Mouse (Mus musculus) left cerebral cortex, postnatal 4 days (tissue): ENCODE measurements around the gene Mgat5b. TPM values are rescaled to one million over a fixed set of nuclear protein-coding genes. Genes with fewer than 3 reads are reported as not detected.

Experiments used
- DNase-seq: peaks from one replicate; pipeline ENCODE4 v3.0.0-alpha.2; 2022
- intact Hi-C: fragments of 180-260 bp; cut with DNase I; formaldehyde crosslinking; loops from one replicate; pipeline ENCODE4 v1.15.1; 2025
- total RNA-seq, 2 experiments: library from RNA; stranded (reverse); gene quantifications; 2 replicates each; pipeline ENCODE4 v1.2.3; 2021

Mgat5b gene
- total RNA-seq, 2 experiments from 2014 or later = 111 to 114 TPM

DNA sequence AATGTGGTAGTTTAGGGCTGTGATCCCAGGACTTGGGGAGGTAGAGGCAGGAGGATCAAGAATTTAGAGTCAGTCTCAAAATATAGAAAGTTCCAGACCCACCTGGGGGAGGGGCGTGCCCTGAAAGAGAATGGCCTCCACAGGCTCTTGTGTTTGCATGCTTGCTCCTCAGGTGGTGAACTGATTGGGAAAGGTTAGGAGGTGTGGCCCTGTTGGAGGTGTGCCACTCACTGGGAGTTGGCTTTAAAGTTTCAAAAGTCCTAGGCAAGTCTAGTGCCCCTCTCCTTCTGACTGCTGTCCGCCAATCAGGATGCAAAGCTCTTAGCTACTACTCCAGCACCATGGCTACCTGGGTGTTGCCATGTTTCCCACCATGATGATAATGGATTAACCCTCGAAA lies 3.4 kb upstream of the Mgat5b start:
- no peak for DNase-seq
- intact Hi-C loops = loop anchor here (5.0 kb wide), 1 partner anchor 102 kb away; no protein-coding TSS in a partner anchor

- no peak for DNase-seq
- intact Hi-C loops = loop anchor here (5.0 kb wide), 1 partner anchor 100 kb away; no protein-coding TSS in a partner anchor
Observed at GRCm38 (mm10) chr11:116917361-116917760, 1.3 kb upstream of the Mgat5b start.

DNA sequence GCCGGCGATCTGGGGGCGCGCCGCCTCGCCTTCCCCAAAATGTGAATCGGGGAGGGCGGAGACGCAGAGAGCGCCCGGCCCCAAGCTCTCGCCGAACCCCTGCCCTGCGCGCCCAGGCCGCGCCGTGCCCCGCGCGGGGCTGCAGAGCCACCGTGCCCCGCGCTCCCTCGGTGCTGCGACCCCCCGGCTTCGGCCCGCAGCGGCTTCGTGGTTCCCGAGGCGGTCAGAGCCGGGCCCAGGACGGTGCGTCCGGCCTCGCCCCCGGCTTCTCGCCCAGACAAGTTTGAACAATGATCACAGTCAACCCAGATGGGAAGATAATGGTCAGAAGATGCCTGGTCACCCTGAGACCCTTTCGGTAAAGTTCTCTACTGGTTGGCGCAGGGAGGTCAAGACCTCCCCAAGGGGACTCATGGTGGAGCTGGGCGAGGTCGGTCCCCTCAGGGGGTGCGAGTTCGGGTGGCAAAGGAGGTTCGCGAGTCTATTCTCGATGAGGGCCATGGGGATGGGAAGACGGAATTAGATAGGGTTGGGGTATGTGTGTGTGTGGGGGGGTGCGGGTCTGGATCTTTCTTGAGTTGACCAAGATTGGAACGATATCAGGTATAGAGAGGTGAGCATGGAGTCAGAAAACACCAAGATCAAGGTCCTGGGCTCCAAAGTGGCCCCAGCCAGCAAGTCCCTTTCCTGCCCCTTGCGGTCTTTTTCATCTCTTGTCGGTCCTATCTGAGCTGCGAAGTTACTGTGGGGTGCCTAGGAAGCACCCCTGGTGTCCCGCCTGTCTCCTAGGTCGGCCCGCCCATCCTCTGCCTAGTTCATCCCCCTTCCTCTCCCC lies 740 bp downstream of the Mgat5b start:
- intact Hi-C loops = loop anchor here (5.0 kb wide), 1 partner anchor 98 kb away; no protein-coding TSS in a partner anchor
- DNase-seq = peak; percentile 33

DNA sequence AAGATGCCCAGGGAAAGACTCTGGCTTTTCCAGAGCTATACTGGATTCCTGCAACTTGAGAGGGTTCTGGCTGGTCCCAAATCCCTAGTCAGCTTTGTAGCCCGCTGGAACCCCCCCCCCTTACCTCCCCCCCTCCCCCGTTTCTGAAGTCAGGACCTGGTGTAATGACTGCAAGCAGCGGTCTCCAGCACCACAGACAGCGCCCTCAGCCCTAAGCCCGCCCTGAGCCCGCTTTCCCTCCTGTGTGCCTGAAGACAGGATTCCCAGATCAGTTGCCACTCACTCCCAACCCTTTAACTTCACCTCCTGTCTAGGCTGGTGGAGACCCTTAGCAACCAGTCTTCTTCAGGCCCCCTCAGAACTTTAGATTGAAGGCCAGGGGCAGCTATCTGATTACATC lies 2.1 kb downstream of the Mgat5b start:
- no peak for DNase-seq
- intact Hi-C loops = no loop called here

GRCm38 (mm10) chr11:116922058-116922457 lies 3.4 kb downstream of the Mgat5b start:
- intact Hi-C loops = no loop called here
- peak; percentile 83 for DNase-seq

DNA sequence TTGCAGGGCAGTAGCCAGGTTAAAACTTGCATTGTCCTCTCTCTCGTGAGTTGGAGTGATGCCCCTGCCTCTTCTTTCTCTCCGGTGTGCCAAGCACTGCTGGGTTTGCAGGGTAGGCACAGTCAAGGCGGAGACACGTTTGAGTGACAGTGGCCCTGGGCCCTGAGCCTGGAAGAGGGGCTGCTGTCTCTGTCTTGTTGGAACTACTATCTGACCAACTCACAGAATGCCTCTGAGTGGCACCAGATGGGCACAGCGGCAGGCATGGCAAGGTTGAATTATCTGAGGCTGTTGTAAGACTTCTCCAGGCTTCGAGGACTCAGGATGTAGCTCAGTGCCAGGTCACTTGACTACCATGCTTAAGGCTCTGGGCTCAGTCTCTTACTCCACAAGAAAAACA lies 9.4 kb downstream of the Mgat5b start:
- intact Hi-C loops = no loop called here
- DNase-seq = peak; percentile 59

- intact Hi-C loops = no loop called here
Observed at GRCm38 (mm10) chr11:116934862-116935261, 16.2 kb downstream of the Mgat5b start.

DNA sequence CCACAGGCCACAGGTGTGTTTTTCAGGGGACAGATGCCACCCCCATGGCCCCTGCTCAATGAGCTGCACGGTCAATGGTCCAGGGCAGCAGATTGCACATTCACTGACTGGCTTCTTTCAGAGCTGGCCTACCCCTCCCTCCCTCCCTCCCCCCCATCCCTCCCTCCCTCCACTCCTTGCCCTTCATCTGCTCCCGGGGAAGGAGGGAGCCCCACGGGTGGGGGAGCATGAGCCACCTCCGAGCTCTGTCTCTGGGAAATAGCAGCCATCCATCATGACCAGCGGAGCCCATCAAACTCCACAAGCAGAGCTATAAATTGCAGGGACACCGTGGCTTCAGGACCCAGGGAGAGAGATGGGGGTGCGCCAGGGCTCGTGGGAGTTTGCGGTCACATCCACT lies 16.7 kb downstream of the Mgat5b start:
- intact Hi-C loops = no loop called here
- DNase-seq = no peak

More at GRCm38 (mm10) chr11:116934862-116935261, 16.2 kb downstream of the Mgat5b start:
- no peak for DNase-seq

- DNase-seq = peak; percentile 47
- intact Hi-C loops = no loop called here
Observed at GRCm38 (mm10) chr11:116935917-116936316, 17.3 kb downstream of the Mgat5b start.

DNA sequence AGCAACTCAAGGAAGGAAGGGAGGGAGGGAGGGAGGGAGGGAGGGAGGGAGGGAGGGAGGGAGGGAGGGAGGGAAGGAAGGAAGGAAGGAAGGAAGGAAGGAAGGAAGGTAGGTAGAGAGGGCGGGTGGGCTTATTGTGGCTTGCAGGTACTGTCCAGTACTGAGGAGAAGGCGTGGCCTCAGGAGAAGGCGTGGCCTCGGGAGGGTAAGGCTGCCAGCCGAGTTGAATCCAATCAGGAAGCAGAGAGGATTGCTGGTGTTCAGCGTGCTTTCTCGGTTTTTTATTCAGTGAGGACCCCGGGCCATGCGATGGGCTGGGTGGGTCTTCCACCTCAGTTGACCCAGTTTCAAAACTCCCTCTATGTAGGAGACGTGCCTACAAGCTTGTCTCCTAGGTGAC lies 18.5 kb downstream of the Mgat5b start:
- intact Hi-C loops = no loop called here

DNA sequence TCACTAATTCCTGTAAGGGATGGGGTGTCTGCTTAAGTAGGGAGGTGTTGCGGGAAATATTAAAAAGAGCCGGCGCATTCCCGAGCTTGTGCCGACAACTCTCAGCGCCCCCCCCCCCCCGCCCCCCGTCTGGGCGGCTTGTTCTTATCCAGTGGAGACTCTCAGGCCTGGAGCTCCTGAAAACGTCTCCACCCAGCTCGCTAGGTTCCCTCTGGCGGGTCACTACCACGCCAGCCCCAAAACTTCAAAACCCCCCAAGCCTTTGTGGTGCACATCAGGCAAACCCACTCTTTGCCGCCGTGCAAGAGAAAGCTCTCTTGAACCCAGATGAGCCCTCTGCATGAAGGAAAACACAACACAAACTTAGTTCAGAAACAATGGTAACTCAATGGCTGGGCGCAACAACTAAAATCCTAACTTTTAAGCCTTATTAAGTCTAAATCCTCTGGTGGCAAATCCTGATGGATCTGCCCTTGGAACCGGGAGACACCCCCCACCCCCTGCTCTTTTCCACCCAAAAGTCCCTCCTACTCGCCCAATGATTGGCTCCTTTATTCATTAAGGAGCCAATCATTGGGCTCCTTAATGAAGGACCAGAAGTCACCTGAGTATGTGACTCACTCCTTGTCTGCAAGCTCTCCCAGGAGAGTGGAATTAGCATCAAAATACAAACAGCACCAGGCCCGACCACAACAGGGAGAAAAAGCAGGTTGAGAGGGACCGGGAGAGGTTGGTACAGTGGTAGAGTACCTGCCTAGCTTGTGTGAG lies 21.6 kb downstream of the Mgat5b start:
- no peak for DNase-seq
- intact Hi-C loops = no loop called here

More for the DNA sequence above, 18.5 kb downstream of the Mgat5b start:
- DNase-seq = no peak

GRCm38 (mm10) chr11:116944346-116944745 lies 25.7 kb downstream of the Mgat5b start:
- DNase-seq = no peak
- intact Hi-C loops = no loop called here

DNA sequence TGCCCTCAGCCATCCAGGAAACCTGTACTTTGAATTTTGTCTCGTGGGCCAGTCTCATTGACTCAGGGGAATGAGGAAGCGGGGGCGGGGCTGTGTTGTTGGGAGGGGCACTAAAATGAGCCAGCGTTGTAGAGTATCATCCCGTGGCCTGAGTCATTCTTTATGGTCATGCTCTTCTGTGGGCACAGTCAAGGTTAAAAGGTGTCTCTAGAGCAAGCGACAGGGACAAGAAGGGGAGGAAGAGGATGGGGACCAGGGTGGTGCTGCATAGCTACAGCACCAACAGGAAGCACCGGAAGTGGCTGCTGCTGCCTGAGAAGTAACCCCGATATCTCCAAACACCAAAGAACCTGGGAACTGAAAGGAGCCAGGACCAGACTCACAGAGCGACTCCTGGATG lies 31.2 kb downstream of the Mgat5b start:
- DNase-seq = no peak
- intact Hi-C loops = no loop called here

- DNase-seq = no peak
Observed at GRCm38 (mm10) chr11:116951429-116951828, 32.8 kb downstream of the Mgat5b start.

DNA sequence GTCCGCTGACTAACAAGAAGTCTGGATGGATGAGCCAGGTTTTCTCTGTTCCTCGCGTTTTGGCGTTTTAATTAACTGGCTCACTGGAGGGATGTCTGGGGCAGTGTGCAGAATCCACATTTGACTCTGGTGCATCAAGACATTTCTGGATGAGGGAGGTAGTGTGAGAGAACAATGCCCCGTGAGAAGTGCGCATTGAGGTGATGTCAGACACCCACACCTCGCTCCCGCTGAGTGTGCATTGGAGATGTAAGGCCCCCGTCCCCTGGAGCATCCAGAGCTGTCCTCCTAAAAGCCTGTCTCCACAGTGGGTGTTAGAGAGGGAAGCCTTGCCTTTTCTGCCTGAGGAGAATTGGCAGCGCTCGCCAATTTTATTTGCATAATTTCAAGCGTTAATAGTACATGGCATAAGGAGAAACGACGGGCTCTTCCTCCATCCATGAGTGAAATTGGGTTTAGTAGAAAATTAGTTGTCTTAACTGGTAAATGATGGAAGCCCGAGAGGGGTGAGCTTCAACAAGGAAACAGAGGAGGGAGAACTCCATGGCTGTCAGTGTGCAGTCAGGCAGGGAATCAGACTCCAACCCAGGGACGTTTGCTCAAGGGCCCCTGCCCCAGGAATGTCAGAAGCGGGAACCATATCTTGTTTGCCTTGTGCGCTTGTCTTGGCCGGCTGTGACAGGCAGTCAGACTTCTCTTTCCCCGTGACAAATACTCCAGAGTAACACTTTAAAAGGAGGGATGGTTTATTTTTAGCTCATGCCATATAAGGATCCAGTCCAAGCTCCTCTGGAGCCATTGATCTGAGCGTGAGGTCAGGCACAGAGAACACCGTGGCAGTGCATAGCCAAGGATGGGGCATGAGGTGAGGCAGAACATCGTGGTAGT lies 35.8 kb downstream of the Mgat5b start:
- DNase-seq = peak; percentile 55
- intact Hi-C loops = no loop called here

More at GRCm38 (mm10) chr11:116951429-116951828, 32.8 kb downstream of the Mgat5b start:
- intact Hi-C loops = no loop called here

DNA sequence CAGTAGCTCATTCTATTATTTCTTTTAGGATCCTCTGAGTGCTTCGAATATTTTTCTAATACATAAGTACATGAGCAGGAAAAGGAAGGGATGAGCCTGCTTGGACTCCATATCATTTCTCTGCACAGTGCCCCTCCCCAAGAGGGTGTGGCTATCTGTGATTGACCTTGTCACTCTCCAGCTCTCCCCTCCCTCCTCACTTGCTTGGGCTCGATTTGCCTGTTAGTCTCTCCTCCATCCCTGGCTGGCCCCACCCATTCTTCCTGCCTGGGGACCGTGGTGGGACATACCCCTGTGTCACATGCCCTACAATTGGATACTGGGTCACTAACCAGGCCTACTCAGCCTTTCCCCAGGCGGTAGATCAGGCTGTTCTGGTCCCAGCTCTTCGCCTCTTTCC lies 39.9 kb downstream of the Mgat5b start:
- DNase-seq = no peak
- intact Hi-C loops = no loop called here

- no peak for DNase-seq
- intact Hi-C loops = no loop called here
Observed at GRCm38 (mm10) chr11:116965061-116965460, 46.4 kb downstream of the Mgat5b start.

- DNase-seq = no peak
- intact Hi-C loops = no loop called here
Observed at GRCm38 (mm10) chr11:116965961-116966360, 47.3 kb downstream of the Mgat5b start.

- intact Hi-C loops = no loop called here
- no peak for DNase-seq
Observed at GRCm38 (mm10) chr11:116968586-116968985, 49.9 kb downstream of the Mgat5b start.

DNA sequence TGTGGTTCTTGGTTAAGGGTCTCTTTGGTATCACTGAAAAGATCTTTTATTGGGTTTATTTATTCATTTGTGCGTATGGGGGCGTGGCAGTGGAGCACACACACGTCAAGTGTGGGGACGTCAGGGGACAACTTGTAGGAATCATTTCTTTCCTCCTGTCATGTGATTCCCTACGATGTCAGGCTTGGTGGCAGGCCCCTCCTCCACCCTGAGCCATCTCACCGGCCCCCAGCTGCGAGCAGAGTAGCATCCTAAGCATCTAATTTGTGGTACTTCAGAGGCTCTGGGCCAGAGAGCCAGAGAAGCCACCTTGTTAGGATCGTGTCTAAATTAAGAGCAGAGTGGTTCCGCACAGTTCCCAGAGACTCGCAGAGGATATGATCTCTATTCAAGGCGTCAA lies 50.8 kb downstream of the Mgat5b start:
- intact Hi-C loops = no loop called here
- no peak for DNase-seq

DNA sequence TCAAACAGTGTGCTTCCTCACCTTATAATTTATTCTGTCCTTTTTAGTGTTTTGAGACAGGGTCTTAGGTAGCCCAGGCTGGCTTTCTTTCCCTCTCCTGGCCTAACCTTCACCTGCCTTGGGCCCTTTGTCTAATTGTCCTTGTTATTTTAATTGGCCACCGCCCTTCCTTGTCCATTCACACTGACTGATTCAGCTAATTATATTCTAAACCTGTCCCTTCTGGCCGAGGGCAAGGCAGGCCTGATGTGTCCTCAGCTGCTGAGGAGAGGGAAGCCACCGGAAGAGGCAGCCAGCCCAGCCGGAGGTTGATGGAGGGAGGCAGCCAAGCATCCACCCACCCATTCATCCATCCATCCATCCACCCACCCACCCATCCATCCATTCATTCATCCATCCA lies 52.2 kb downstream of the Mgat5b start:
- no peak for DNase-seq
- intact Hi-C loops = no loop called here
